Mouse (Mus musculus) forebrain, embryonic 12.5 days (tissue): ENCODE results near the gene Calcb. TPM values are rescaled to one million over a fixed set of nuclear protein-coding genes. Genes with fewer than 3 reads are reported as not detected.
A peak's percentile ranks its signal among the peaks of the same experiment; 100 is the strongest.
"Not testable (repeated sequence)": the region's sequence is repeated elsewhere in the genome, so short reads cannot be mapped to it uniquely, and the experiment has no call there.

Experiments used
- ATAC-seq: fragments of 200-750 bp; cut with Nextera tagmentation; 2 replicates; pipeline ENCODE4 v1.8.0; 2017; ENCODE audit warnings: moderate TSS enrichment; ENCODE audit not compliant: low FRiP score
- H3K27ac ChIP-seq: fragments of 300-500 bp; sonication (generic); 2 replicates; pipeline ENCODE4 v1.5.1; 2016; ENCODE audit warnings: mild to moderate bottlenecking
- H3K27me3 ChIP-seq: fragments of 300-500 bp; sonication (generic); 2 replicates; pipeline ENCODE4 v1.6.1; 2016; ENCODE audit warnings: mild to moderate bottlenecking
- H3K36me3 ChIP-seq: fragments of 300-500 bp; sonication (generic); replicated peaks from 2 replicates; pipeline ENCODE4 v1.6.1; 2016; ENCODE audit warnings: mild to moderate bottlenecking
- H3K4me1 ChIP-seq: fragments of 300-500 bp; sonication (generic); 2 replicates; pipeline ENCODE4 v1.6.1; 2016
- H3K4me2 ChIP-seq: fragments of 300-500 bp; sonication (generic); 2 replicates; pipeline ENCODE4 v1.6.1; 2016; ENCODE audit warnings: mild to moderate bottlenecking, moderate library complexity
- H3K4me3 ChIP-seq: fragments of 300-500 bp; sonication (generic); replicated peaks from 2 replicates; pipeline ENCODE4 v1.5.1; 2016; ENCODE audit warnings: mild to moderate bottlenecking
- H3K9ac ChIP-seq: fragments of 300-500 bp; sonication (generic); 2 replicates; pipeline ENCODE4 v1.6.1; 2016; ENCODE audit warnings: mild to moderate bottlenecking
- H3K9me3 ChIP-seq: fragments of 300-500 bp; sonication (generic); 2 replicates; pipeline ENCODE4 v1.6.1; 2016
- WGBS: fragments of 180-500 bp; shearing (Covaris S2); methylation state at CpG from one replicate; pipeline ENCODE4 v1.1.7; 2016; 5-methylcytosine and 5-hydroxymethylcytosine counted together
- polyA plus RNA-seq: library from polyadenylated mRNA; unstranded; fragments of >200 nt; fragmentation: Nextera tagmentation; extraction: Ambion mirVana; gene quantifications from 2 replicates; pipeline ENCODE4 v1.2.1, GENCODE M21; 2016

Gene Calcb
- polyA plus RNA-seq = 0.35 and 0.40 TPM in 2 replicates

- Histone ChIP-seq H3K9me3 (no peaks in the 10 kb centered on the region), H3K4me2 (peak within 1 kb of the TSS; percentile 46), H3K4me3 (peak within 1 kb of the TSS; percentile 20), H3K27me3 (peaks cover 53% of the 10 kb centered on the region), H3K27ac (no peak within 1 kb of the TSS), H3K4me1 (peaks cover 17% of the 10 kb centered on the region), H3K36me3 (no peaks in the 10 kb centered on the region), H3K9ac (no peak within 1 kb of the TSS)
- 8% methylated on average over 11 of the region's 11 CpGs for WGBS
- ATAC-seq = no peak
These were observed at the start of gene Calcb for GRCm38 (mm10) chr7:114718300-114718699. TSS of gene Calcb (plus strand) at chr7:114718643.

DNA sequence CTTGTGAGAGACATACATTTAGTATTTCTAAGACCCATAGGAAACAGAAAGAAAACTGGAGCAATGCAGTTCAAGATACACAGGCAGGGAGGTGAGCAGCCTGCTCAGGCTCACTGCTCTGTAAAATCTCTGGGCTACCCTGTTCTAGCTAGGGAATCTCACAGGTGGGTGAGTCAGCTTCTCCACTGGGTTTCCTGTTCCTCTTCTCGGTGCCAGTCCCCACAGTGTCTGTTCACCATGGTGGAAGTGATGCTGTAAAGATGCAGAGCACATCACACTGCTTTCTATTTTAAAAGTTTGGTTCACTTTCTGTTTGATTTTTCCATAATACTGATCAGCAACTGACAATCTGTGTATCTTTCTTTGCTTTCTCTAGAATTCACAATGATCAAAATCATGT is 47.0 kb upstream of the Calcb start:
- 76% methylated on average over 1 of the region's 1 CpGs for WGBS
- Histone ChIP-seq H3K4me1 (no peaks in the 10 kb centered on the region), H3K36me3 (no peaks in the 10 kb centered on the region), H3K27me3 (no peaks in the 10 kb centered on the region), H3K9me3 (no peaks in the 10 kb centered on the region), H3K9ac (no peak overlapping the region), H3K4me2 (no peak overlapping the region), H3K27ac (no peak overlapping the region), H3K4me3 (no peak overlapping the region)
- no peak for ATAC-seq

DNA sequence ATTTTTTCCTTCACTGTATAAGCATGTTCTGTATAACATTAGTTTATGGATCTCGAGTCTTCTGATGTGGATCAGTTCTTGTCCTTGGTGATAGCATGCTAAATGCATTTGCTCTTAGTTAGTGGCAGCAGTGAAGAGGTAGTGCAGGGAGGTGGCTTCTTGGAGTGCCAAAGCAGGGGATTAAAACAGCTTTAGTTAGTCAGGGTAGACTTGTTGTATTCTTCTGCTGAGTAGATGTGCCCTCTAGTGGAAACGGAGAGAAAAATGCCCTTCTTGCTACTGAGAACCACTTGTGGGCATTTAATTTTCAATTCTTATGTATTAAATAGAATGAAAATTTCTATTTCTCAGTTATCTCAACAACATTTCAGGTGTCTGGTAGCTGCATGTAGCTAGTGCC is 45.7 kb upstream of the Calcb start:
- Histone ChIP-seq H3K27me3 (no peaks in the 10 kb centered on the region), H3K9me3 (no peaks in the 10 kb centered on the region), H3K9ac (no peak overlapping the region), H3K27ac (no peak overlapping the region), H3K4me2 (no peak overlapping the region), H3K36me3 (no peaks in the 10 kb centered on the region), H3K4me1 (no peaks in the 10 kb centered on the region), H3K4me3 (no peak overlapping the region)
- WGBS = 25% methylated on average over 2 of the region's 2 CpGs
- ATAC-seq = no peak

- H3K9ac ChIP-seq = no peak overlapping the region
These were observed 26.1 kb upstream of the Calcb start for GRCm38 (mm10) chr7:114692339-114692738.

GRCm38 (mm10) chr7:114700871-114701270 is 17.6 kb upstream of the Calcb start:
- Histone ChIP-seq H3K9ac (no peak overlapping the region), H3K4me2 (no peak overlapping the region), H3K4me1 (no peaks in the 10 kb centered on the region), H3K27me3 (no peaks in the 10 kb centered on the region), H3K4me3 (no peak overlapping the region), H3K27ac (no peak overlapping the region), H3K36me3 (no peaks in the 10 kb centered on the region), H3K9me3 (no peaks in the 10 kb centered on the region)
- no peak for ATAC-seq
- 71% methylated on average over 2 of the region's 2 CpGs for WGBS

More at GRCm38 (mm10) chr7:114692339-114692738, 26.1 kb upstream of the Calcb start:
- Histone ChIP-seq H3K36me3 (no peaks in the 10 kb centered on the region), H3K4me3 (no peak overlapping the region), H3K4me1 (no peaks in the 10 kb centered on the region), H3K27ac (no peak overlapping the region), H3K4me2 (no peak overlapping the region), H3K27me3 (no peaks in the 10 kb centered on the region), H3K9me3 (no peaks in the 10 kb centered on the region)
- no peak for ATAC-seq

DNA sequence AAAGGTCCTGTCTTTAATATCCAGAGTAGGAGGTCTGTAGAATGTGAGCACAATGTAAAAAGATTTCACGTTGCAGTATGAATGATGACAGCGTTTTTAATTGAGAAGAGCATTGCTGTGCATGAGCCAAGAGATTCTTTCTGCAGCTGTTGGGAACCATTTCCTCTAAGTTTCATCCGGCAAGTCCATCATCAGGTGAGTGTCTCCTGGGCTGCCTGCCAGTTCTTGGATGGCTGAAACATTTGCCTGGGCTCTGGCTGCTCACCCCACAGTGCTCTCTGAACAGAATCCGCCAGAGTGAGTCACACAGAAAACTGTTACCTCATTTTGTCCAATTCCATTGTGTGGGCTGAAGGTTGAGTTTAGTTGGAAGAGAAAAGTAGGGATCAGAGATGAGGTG is 11.7 kb upstream of the Calcb start:
- no peak for ATAC-seq
- no peaks in the 10 kb centered on the region for H3K9me3 ChIP-seq
- 89% methylated on average over 4 of the region's 4 CpGs for WGBS
- no peaks in the 10 kb centered on the region for H3K36me3 ChIP-seq
- H3K9ac ChIP-seq = no peak overlapping the region
- H3K27me3 ChIP-seq = no peaks in the 10 kb centered on the region
- H3K4me3 ChIP-seq = no peak overlapping the region
- H3K4me1 ChIP-seq = no peaks in the 10 kb centered on the region
- H3K4me2 ChIP-seq = no peak overlapping the region
- H3K27ac ChIP-seq = no peak overlapping the region

DNA sequence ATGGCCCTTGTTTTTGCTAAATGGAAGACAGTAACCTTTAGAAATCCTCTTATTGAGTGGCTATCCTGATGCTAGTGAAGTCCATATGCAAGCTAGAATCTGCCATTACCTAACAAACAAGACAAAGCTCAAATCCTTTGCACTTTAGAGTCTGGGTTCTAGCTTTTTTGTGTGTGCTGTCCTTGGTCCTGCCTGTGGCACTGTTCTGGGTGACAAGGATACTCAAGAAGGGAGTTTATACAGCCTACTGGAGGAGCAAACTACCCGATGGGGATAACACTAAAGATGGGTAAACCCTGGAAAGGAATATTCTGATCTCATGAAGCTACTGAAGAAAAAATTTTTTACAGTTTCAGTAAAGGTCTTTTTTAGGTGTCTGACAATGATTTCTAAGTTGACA is 11.0 kb upstream of the Calcb start:
- Histone ChIP-seq H3K36me3 (no peaks in the 10 kb centered on the region), H3K27ac (no peak overlapping the region), H3K27me3 (no peaks in the 10 kb centered on the region), H3K4me3 (no peak overlapping the region), H3K4me2 (no peak overlapping the region), H3K9me3 (no peaks in the 10 kb centered on the region), H3K4me1 (no peaks in the 10 kb centered on the region), H3K9ac (no peak overlapping the region)
- 83% methylated on average over 1 of the region's 1 CpGs for WGBS
- ATAC-seq = no peak

GRCm38 (mm10) chr7:114710419-114710818 is 8.0 kb upstream of the Calcb start:
- Histone ChIP-seq H3K27ac (no peak overlapping the region), H3K27me3 (no peaks in the 10 kb centered on the region)
- no peak for ATAC-seq

GRCm38 (mm10) chr7:114712523-114712922 is 5.9 kb upstream of the Calcb start:
- H3K27me3 ChIP-seq = peaks cover 14% of the 10 kb centered on the region
- H3K4me2 ChIP-seq = no peak overlapping the region
- H3K4me3 ChIP-seq = no peak overlapping the region
- no peak overlapping the region for H3K27ac ChIP-seq
- WGBS = 76% methylated on average over 1 of the region's 1 CpGs
- H3K4me1 ChIP-seq = no peaks in the 10 kb centered on the region
- no peaks in the 10 kb centered on the region for H3K36me3 ChIP-seq
- ATAC-seq = no peak
- H3K9me3 ChIP-seq = no peaks in the 10 kb centered on the region
- H3K9ac ChIP-seq = no peak overlapping the region

More at GRCm38 (mm10) chr7:114710419-114710818, 8.0 kb upstream of the Calcb start:
- Histone ChIP-seq H3K9ac (no peak overlapping the region), H3K9me3 (no peaks in the 10 kb centered on the region), H3K4me2 (no peak overlapping the region), H3K4me3 (no peak overlapping the region), H3K4me1 (no peaks in the 10 kb centered on the region), H3K36me3 (no peaks in the 10 kb centered on the region)
- WGBS = 74% methylated on average over 2 of the region's 2 CpGs

DNA sequence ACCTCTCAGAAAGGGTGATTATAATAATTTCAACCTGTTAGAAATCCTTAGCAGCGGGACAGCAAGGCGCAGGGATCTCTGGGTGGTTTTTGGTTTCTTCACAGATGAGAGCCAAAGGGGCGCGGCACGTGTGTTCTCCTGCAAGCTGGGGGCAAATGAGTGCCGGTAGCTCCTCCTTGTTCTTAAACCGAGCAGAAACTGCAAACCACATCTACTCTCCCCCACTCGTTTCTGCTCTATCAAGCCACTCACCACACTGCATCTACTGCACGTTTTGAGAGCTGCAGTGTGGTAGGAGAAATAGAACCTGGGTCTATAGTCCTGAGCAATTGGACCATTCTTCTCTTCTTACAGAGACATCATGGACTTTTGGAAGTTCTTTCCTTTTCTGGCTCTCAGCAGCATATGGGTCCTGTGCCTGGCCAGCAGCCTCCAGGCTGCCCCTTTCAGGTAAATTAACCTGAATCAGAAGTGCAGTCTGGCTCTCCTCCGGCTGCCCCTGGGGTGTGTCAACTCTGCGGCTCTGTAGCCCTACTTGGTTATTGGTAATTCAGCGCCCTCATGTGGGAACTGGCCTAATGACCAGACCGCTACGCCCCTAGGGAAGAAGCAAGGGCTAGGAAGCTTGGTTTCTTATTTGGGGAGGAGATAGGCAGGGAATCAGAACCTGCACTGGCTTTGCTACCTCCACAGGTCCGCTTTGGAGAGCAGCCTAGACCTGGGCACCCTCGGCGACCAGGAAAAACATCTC is 1.1 kb downstream of the Calcb start:
- Histone ChIP-seq H3K27me3 (peaks cover 53% of the 10 kb centered on the region), H3K9ac (no peak overlapping the region), H3K4me2 (peak overlapping the region; percentile 46), H3K9me3 (no peaks in the 10 kb centered on the region), H3K27ac (no peak overlapping the region), H3K36me3 (no peaks in the 10 kb centered on the region), H3K4me3 (peak overlapping the region; percentile 20), H3K4me1 (peaks cover 17% of the 10 kb centered on the region)
- no peak for ATAC-seq
- 5% methylated on average over 17 of the region's 17 CpGs for WGBS

DNA sequence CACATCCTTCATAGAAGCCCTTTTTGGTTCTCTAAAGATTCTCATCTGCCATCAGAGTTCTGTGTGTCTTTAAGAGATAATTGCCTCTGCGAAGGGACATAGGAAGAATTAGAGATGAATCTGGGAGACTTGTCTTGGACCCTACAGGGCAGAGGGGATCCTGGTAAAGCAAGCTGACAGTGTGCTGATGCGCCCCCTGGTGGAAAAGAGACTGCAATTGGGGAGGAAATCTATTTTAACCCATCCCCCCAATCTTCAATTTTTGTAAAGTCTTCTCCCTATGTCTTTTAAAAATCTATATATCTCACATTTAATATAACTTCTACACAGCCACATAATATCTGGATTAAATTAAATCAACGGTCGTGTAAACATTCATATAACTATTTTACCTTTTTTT is 11.3 kb downstream of the Calcb start:
- H3K4me1 ChIP-seq, H3K9ac ChIP-seq, H3K4me2 ChIP-seq, H3K4me3 ChIP-seq, ATAC-seq, H3K27ac ChIP-seq, H3K36me3 ChIP-seq, H3K27me3 ChIP-seq, H3K9me3 ChIP-seq: not testable (repeated sequence)
- 60% methylated on average over 4 of the region's 4 CpGs for WGBS

DNA sequence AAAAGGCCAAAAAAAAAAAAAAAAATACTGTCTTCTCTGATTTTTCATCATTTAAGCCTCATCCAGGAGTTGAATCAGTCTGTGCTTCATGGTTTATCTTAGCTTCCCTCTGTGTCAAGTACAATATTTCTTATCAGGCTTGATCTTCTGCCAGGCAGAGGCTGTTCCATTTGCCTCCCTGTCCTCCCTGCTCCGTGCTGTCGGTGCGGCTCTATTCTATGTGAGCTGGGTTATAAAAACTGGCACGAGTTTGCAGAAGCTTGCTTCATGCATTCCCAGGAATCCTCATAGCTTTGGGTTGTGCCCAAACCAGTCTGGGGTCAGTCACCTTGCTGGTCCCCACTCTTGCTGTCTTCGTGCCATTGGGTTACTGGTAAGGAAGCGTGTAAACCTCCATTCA is 12.7 kb downstream of the Calcb start:
- Histone ChIP-seq H3K27ac (no peak overlapping the region), H3K4me3 (no peak overlapping the region), H3K9me3 (no peaks in the 10 kb centered on the region), H3K27me3 (no peaks in the 10 kb centered on the region), H3K4me1 (no peaks in the 10 kb centered on the region), H3K36me3 (no peaks in the 10 kb centered on the region), H3K9ac (no peak overlapping the region), H3K4me2 (no peak overlapping the region)
- 86% methylated on average over 6 of the region's 6 CpGs for WGBS
- ATAC-seq = no peak

DNA sequence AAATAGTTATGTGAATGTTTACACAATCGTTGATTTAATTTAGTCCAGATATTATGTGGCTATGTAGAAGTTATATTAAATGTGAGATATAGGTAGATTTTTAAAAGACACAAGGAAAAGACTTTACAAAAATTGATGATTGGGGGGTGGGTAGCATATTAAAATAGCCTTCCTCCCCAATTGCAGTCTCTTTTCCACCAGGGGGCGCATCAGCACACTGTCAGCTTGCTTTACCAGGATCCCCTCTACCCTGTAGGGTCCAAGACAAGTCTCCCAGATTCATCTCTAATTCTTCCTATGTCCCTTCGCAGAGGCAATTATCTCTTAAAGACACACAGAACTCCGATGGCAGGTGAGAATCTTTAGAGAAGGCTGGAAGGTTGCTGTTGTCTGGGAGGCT is 13.3 kb downstream of the Calcb start:
- H3K9me3 ChIP-seq, H3K4me3 ChIP-seq, H3K27me3 ChIP-seq, H3K4me2 ChIP-seq, H3K4me1 ChIP-seq, H3K27ac ChIP-seq, H3K9ac ChIP-seq, ATAC-seq, H3K36me3 ChIP-seq: not testable (repeated sequence)
- WGBS = 45% methylated on average over 4 of the region's 4 CpGs
